Comparison of ENCODE assay signal across 8 mouse cellular contexts in genomic region chr11:95714411-95714810, GRCm38 (mm10). TPM values are rescaled to one million over a fixed set of nuclear protein-coding genes. Genes with fewer than 3 reads are reported as not detected.
DNase-seq lines count a peak whose midpoint lies in the region; ATAC-seq lines count a peak whose summit lies in the region.

No protein-coding gene starts in this region.

- no peak overlapping the region for H3K27ac ChIP-seq in kidney, embryonic 14.5 days (ENCODE audit: low read depth, low read length)
- no peak overlapping the region for H3K27ac ChIP-seq in embryonic facial prominence, embryonic 12.5 days
- no peak overlapping the region for H3K27ac ChIP-seq in intestine, embryonic 16.5 days (ENCODE audit: low read length)
- peak overlapping the region; percentile 97 for H3K27ac ChIP-seq in neural tube, embryonic 15.5 days (replicated peaks)

- H3K9ac ChIP-seq in kidney, embryonic 14.5 days (ENCODE audit: low read depth, low read length) = peak overlapping the region; percentile 99; the same call in 1 of the 2 replicates
- peak overlapping the region; percentile 98; the same call in 1 of the 2 replicates for H3K9ac ChIP-seq in embryonic facial prominence, embryonic 12.5 days
- H3K9ac ChIP-seq in intestine, embryonic 16.5 days (ENCODE audit: low read depth, low read length) = peak overlapping the region; percentile 96
- peak overlapping the region; percentile 95 for H3K9ac ChIP-seq in neural tube, embryonic 15.5 days (replicated peaks)

- intact Hi-C loops in left cerebral cortex, postnatal 36 days (cut with DNase I) = no loop called here

- DNase-seq in kidney, postnatal 36 days = no peak
- DNase-seq in adrenal gland, adult 8-10 months = no peak
- DNase-seq in frontal cortex, postnatal 14 days (ENCODE audit: low spot score in 2 of 2) = no peak
- no peak for DNase-seq in left cerebral cortex, postnatal 36 days (ENCODE audit: low spot score in 2 of 2)

- ATAC-seq in kidney, embryonic 14.5 days (ENCODE audit: low FRiP score, low TSS enrichment) = no peak
- no peak for ATAC-seq in embryonic facial prominence, embryonic 12.5 days (ENCODE audit: insufficient number of reproducible peaks, insufficient read depth, low FRiP score, low TSS enrichment)
- ATAC-seq in intestine, embryonic 16.5 days = no peak
- no peak for ATAC-seq in neural tube, embryonic 15.5 days (ENCODE audit: low FRiP score)

- H3K36me3 ChIP-seq in kidney, embryonic 14.5 days (ENCODE audit: control insufficient read depth, insufficient read depth, low read length) = no peaks in the 10 kb centered on the region
- no peaks in the 10 kb centered on the region for H3K36me3 ChIP-seq in embryonic facial prominence, embryonic 12.5 days
- no peaks in the 10 kb centered on the region for H3K36me3 ChIP-seq in intestine, embryonic 16.5 days (ENCODE audit: control insufficient read depth, insufficient read depth, low read length)
- H3K36me3 ChIP-seq in neural tube, embryonic 15.5 days = no peaks in the 10 kb centered on the region

- H3K4me2 ChIP-seq in kidney, embryonic 14.5 days (replicated peaks; ENCODE audit: low read depth, low read length) = peak overlapping the region; percentile 84
- peak overlapping the region; percentile 94 for H3K4me2 ChIP-seq in embryonic facial prominence, embryonic 12.5 days (replicated peaks)
- H3K4me2 ChIP-seq in intestine, embryonic 16.5 days (ENCODE audit: low read depth, low read length) = peak overlapping the region; percentile 94
- peak overlapping the region; percentile 85 for H3K4me2 ChIP-seq in neural tube, embryonic 15.5 days

- H3K4me3 ChIP-seq in kidney, embryonic 14.5 days (ENCODE audit: low read length) = peak overlapping the region; percentile 90
- peak overlapping the region; percentile 93 for H3K4me3 ChIP-seq in embryonic facial prominence, embryonic 12.5 days
- H3K4me3 ChIP-seq in intestine, embryonic 16.5 days (ENCODE audit: low read length) = peak overlapping the region; percentile 96
- peak overlapping the region; percentile 93 for H3K4me3 ChIP-seq in neural tube, embryonic 15.5 days (replicated peaks)

- WGBS in kidney, embryonic 14.5 days = 35% methylated on average over 7 of the region's 7 CpGs
- 38% methylated on average over 7 of the region's 7 CpGs for WGBS in embryonic facial prominence, embryonic 12.5 days
- WGBS in intestine, embryonic 16.5 days = 27% methylated on average over 7 of the region's 7 CpGs
- WGBS in neural tube, embryonic 15.5 days = 36% methylated on average over 7 of the region's 7 CpGs

- H3K4me1 ChIP-seq in kidney, embryonic 14.5 days (ENCODE audit: control insufficient read depth, insufficient read depth, low read length) = peaks cover 18% of the 10 kb centered on the region
- peaks cover 25% of the 10 kb centered on the region for H3K4me1 ChIP-seq in embryonic facial prominence, embryonic 12.5 days
- H3K4me1 ChIP-seq in intestine, embryonic 16.5 days (ENCODE audit: control insufficient read depth, insufficient read depth, low read length) = peaks cover 27% of the 10 kb centered on the region
- H3K4me1 ChIP-seq in neural tube, embryonic 15.5 days = peaks cover 39% of the 10 kb centered on the region

- no peaks in the 10 kb centered on the region for H3K27me3 ChIP-seq in kidney, embryonic 14.5 days (ENCODE audit: control insufficient read depth, insufficient read depth, low read length)
- no peaks in the 10 kb centered on the region for H3K27me3 ChIP-seq in embryonic facial prominence, embryonic 12.5 days
- no peaks in the 10 kb centered on the region for H3K27me3 ChIP-seq in intestine, embryonic 16.5 days (replicated peaks; ENCODE audit: control insufficient read depth, insufficient read depth, low read length)
- H3K27me3 ChIP-seq in neural tube, embryonic 15.5 days (replicated peaks) = no peaks in the 10 kb centered on the region

- no peaks in the 10 kb centered on the region for H3K9me3 ChIP-seq in kidney, embryonic 14.5 days (ENCODE audit: control insufficient read depth, low read length)
- no peaks in the 10 kb centered on the region for H3K9me3 ChIP-seq in embryonic facial prominence, embryonic 12.5 days
- H3K9me3 ChIP-seq in intestine, embryonic 16.5 days (ENCODE audit: control insufficient read depth, low read length) = no peaks in the 10 kb centered on the region
- H3K9me3 ChIP-seq in neural tube, embryonic 15.5 days (replicated peaks) = no peaks in the 10 kb centered on the region

RNA-seq across cellular contexts. Expression of gene Zfp652, which starts 1.9 kb away (rescaled TPM):
- 13.5 and 13.8 TPM in 2 replicates for polyA plus RNA-seq in kidney, embryonic 14.5 days (2014; fragmentation: Nextera tagmentation; extraction: Ambion mirVana)
- polyA plus RNA-seq in embryonic facial prominence, embryonic 12.5 days (2016; fragmentation: Nextera tagmentation; extraction: Ambion mirVana) = 23.7 and 24.5 TPM in 2 replicates
- 14.7 and 16.8 TPM in 2 replicates for polyA plus RNA-seq in intestine, embryonic 16.5 days (2015; fragmentation: Nextera tagmentation; extraction: Ambion mirVana)
- polyA plus RNA-seq in neural tube, embryonic 15.5 days (2015; fragmentation: Nextera tagmentation; extraction: Ambion mirVana) = 23.8 and 24.4 TPM in 2 replicates
- 10 to 100 TPM; 44.7 to 57.9 (median 51.7) TPM for total RNA-seq in adrenal gland, adult 8-10 months (2022)
- 10 to 100 TPM; 36.4 to 44.1 TPM for total RNA-seq in left cerebral cortex, postnatal 36 days (2021)

RNA-seq across cellular contexts. Expression of gene B130006D01Rik, which starts 9.0 kb away (rescaled TPM):
- 1.5 and 1.6 TPM in 2 replicates for polyA plus RNA-seq in kidney, embryonic 14.5 days (2014; fragmentation: Nextera tagmentation; extraction: Ambion mirVana)
- polyA plus RNA-seq in embryonic facial prominence, embryonic 12.5 days (2016; fragmentation: Nextera tagmentation; extraction: Ambion mirVana) = 2.0 and 2.1 TPM in 2 replicates
- polyA plus RNA-seq in intestine, embryonic 16.5 days (2015; fragmentation: Nextera tagmentation; extraction: Ambion mirVana) = 0.78 and 0.92 TPM in 2 replicates
- polyA plus RNA-seq in neural tube, embryonic 15.5 days (2015; fragmentation: Nextera tagmentation; extraction: Ambion mirVana) = 0.99 and 1.3 TPM in 2 replicates
- total RNA-seq in adrenal gland, adult 8-10 months (2022) = 1 to 10 TPM in 2 of 4 experiments, under 1 TPM in 2; 0.67 to 2.3 (median 1.1) TPM
- total RNA-seq in left cerebral cortex, postnatal 36 days (2021) = 1 to 10 TPM in 1 of 2 experiments, under 1 TPM in 1; 0.62 to 1.8 TPM

RNA-seq across cellular contexts. Expression of gene Phb, which starts 47.7 kb away (rescaled TPM):
- 261 and 268 TPM in 2 replicates for polyA plus RNA-seq in kidney, embryonic 14.5 days (2014; fragmentation: Nextera tagmentation; extraction: Ambion mirVana)
- polyA plus RNA-seq in embryonic facial prominence, embryonic 12.5 days (2016; fragmentation: Nextera tagmentation; extraction: Ambion mirVana) = 229 and 231 TPM in 2 replicates
- polyA plus RNA-seq in intestine, embryonic 16.5 days (2015; fragmentation: Nextera tagmentation; extraction: Ambion mirVana) = 309 and 324 TPM in 2 replicates
- polyA plus RNA-seq in neural tube, embryonic 15.5 days (2015; fragmentation: Nextera tagmentation; extraction: Ambion mirVana) = 205 and 208 TPM in 2 replicates
- 100 to 1,000 TPM; 283 to 358 (median 307) TPM for total RNA-seq in adrenal gland, adult 8-10 months (2022)
- total RNA-seq in left cerebral cortex, postnatal 36 days (2021) = 10 to 100 TPM; 67.1 to 85.8 TPM
